Mouse (Mus musculus): ENCODE measurements around the gene Susd6. TPM values are rescaled to one million over a fixed set of nuclear protein-coding genes. Genes with fewer than 3 reads are reported as not detected.

The Susd6 gene
- total and polyA plus RNA-seq, 3 experiments, result 29.6 to 135 (median 66.6) TPM

- Histone ChIP-seq H3K4me1 (ENCODE audit: insufficient read depth, low read depth, low read length) (peaks cover 64% of the 10 kb centered on the region), H3K4me3 (ENCODE audit: low read depth, low read length) (no peak overlapping the region), H3K36me3 (replicated peaks) (peaks cover 72% of the 10 kb centered on the region), H3K9me3 (replicated peaks) (no peaks in the 10 kb centered on the region), H3K27me3 (ENCODE audit: insufficient read depth, low read length) (no peaks in the 10 kb centered on the region)
- no peak for ATAC-seq (ENCODE audit: extremely low read depth, insufficient number of reproducible peaks, low FRiP score, poor library complexity, severe bottlenecking)
- no peak for DNase-seq (ENCODE audit: low spot score)
- TF ChIP-seq POLR2AphosphoS5 (IDR thresholded peaks at IDR 0.05; ENCODE audit: insufficient replicate concordance, low read depth, low read length) (no peak), CTCF (IDR thresholded peaks at IDR 0.05; ENCODE audit: low read depth, low read length) (no peak), GATA1 (IDR thresholded peaks at IDR 0.05; ENCODE audit: borderline replicate concordance, low read length) (no peak), TAL1 (conservative IDR thresholded peaks at IDR 0.05; ENCODE audit: low read depth, low read length) (no peak), GATA2 (IDR thresholded peaks at IDR 0.05; ENCODE audit: borderline replicate concordance, low read depth, low read length) (no peak)
Measured at GRCm38 (mm10) chr12:80828951-80829350, 38.6 kb downstream of the Susd6 start.

- peaks cover 66% of the 10 kb centered on the region for H3K4me1 ChIP-seq (ENCODE audit: insufficient read depth, low read depth, low read length)
Measured at GRCm38 (mm10) chr12:80830211-80830610, 39.9 kb downstream of the Susd6 start.

GRCm38 (mm10) chr12:80830820-80831219 lies 40.5 kb downstream of the Susd6 start:
- DNase-seq (ENCODE audit: low spot score), result no peak
- TF ChIP-seq POLR2AphosphoS5 (IDR thresholded peaks at IDR 0.05; ENCODE audit: insufficient replicate concordance, low read depth, low read length) (no peak), GATA2 (IDR thresholded peaks at IDR 0.05; ENCODE audit: borderline replicate concordance, low read depth, low read length) (no peak), CTCF (IDR thresholded peaks at IDR 0.05; ENCODE audit: low read depth, low read length) (no peak), TAL1 (conservative IDR thresholded peaks at IDR 0.05; ENCODE audit: low read depth, low read length) (0 out of 2 replicates have a peak, but pooled peaks have one; percentile 10), GATA1 (IDR thresholded peaks at IDR 0.05; ENCODE audit: borderline replicate concordance, low read length) (no peak)
- peaks cover 76% of the 10 kb centered on the region for H3K36me3 ChIP-seq (replicated peaks)
- H3K9me3 ChIP-seq (replicated peaks), result no peaks in the 10 kb centered on the region
- H3K4me1 ChIP-seq (ENCODE audit: insufficient read depth, low read depth, low read length), result peaks cover 68% of the 10 kb centered on the region
- H3K27me3 ChIP-seq (ENCODE audit: insufficient read depth, low read length), result no peaks in the 10 kb centered on the region
- no peak for ATAC-seq (ENCODE audit: extremely low read depth, insufficient number of reproducible peaks, low FRiP score, poor library complexity, severe bottlenecking)
- no peak overlapping the region for H3K4me3 ChIP-seq (ENCODE audit: low read depth, low read length)

More at GRCm38 (mm10) chr12:80830211-80830610, 39.9 kb downstream of the Susd6 start:
- Histone ChIP-seq H3K36me3 (replicated peaks) (peaks cover 77% of the 10 kb centered on the region), H3K9me3 (replicated peaks) (no peaks in the 10 kb centered on the region), H3K4me3 (ENCODE audit: low read depth, low read length) (no peak overlapping the region), H3K27me3 (ENCODE audit: insufficient read depth, low read length) (no peaks in the 10 kb centered on the region)
- no peak for DNase-seq (ENCODE audit: low spot score)
- TF ChIP-seq GATA1 (IDR thresholded peaks at IDR 0.05; ENCODE audit: borderline replicate concordance, low read length), result no peak
- TF ChIP-seq POLR2AphosphoS5 (IDR thresholded peaks at IDR 0.05; ENCODE audit: insufficient replicate concordance, low read depth, low read length), result no peak
- TF ChIP-seq GATA2 (IDR thresholded peaks at IDR 0.05; ENCODE audit: borderline replicate concordance, low read depth, low read length), result no peak
- TF ChIP-seq TAL1 (conservative IDR thresholded peaks at IDR 0.05; ENCODE audit: low read depth, low read length), result no peak
- no peak for ATAC-seq (ENCODE audit: extremely low read depth, insufficient number of reproducible peaks, low FRiP score, poor library complexity, severe bottlenecking)

GRCm38 (mm10) chr12:80832313-80832712 lies 42.0 kb downstream of the Susd6 start:
- Histone ChIP-seq H3K36me3 (replicated peaks) (peaks cover 70% of the 10 kb centered on the region), H3K4me3 (ENCODE audit: low read depth, low read length) (no peak overlapping the region), H3K27me3 (ENCODE audit: insufficient read depth, low read length) (no peaks in the 10 kb centered on the region), H3K9me3 (replicated peaks) (no peaks in the 10 kb centered on the region), H3K4me1 (ENCODE audit: insufficient read depth, low read depth, low read length) (peaks cover 61% of the 10 kb centered on the region)
- DNase-seq (ENCODE audit: low spot score) (no peak), ATAC-seq (ENCODE audit: extremely low read depth, insufficient number of reproducible peaks, low FRiP score, poor library complexity, severe bottlenecking) (no peak)
- TF ChIP-seq TAL1 (conservative IDR thresholded peaks at IDR 0.05; ENCODE audit: low read depth, low read length) (no peak), GATA2 (IDR thresholded peaks at IDR 0.05; ENCODE audit: borderline replicate concordance, low read depth, low read length) (no peak), CTCF (IDR thresholded peaks at IDR 0.05; ENCODE audit: low read depth, low read length) (no peak), GATA1 (IDR thresholded peaks at IDR 0.05; ENCODE audit: borderline replicate concordance, low read length) (no peak), POLR2AphosphoS5 (IDR thresholded peaks at IDR 0.05; ENCODE audit: insufficient replicate concordance, low read depth, low read length) (no peak)

- DNase-seq (ENCODE audit: low spot score) (no peak), ATAC-seq (ENCODE audit: extremely low read depth, insufficient number of reproducible peaks, low FRiP score, poor library complexity, severe bottlenecking) (no peak)
- H3K27me3 ChIP-seq (ENCODE audit: insufficient read depth, low read length), result no peaks in the 10 kb centered on the region
- TF ChIP-seq TAL1 (conservative IDR thresholded peaks at IDR 0.05; ENCODE audit: low read depth, low read length), result no peak
- H3K9me3 ChIP-seq (replicated peaks), result no peaks in the 10 kb centered on the region
- H3K4me1 ChIP-seq (ENCODE audit: insufficient read depth, low read depth, low read length), result peaks cover 66% of the 10 kb centered on the region
- H3K4me3 ChIP-seq (ENCODE audit: low read depth, low read length), result no peak overlapping the region
- peaks cover 65% of the 10 kb centered on the region for H3K36me3 ChIP-seq (replicated peaks)
Measured at GRCm38 (mm10) chr12:80833541-80833940, 43.2 kb downstream of the Susd6 start.

- peaks cover 68% of the 10 kb centered on the region for H3K4me1 ChIP-seq (ENCODE audit: insufficient read depth, low read depth, low read length)
- no peak for ATAC-seq (ENCODE audit: extremely low read depth, insufficient number of reproducible peaks, low FRiP score, poor library complexity, severe bottlenecking)
Measured at GRCm38 (mm10) chr12:80834156-80834900, 44.0 kb downstream of the Susd6 start.

More at GRCm38 (mm10) chr12:80834156-80834900, 44.0 kb downstream of the Susd6 start:
- H3K4me3 ChIP-seq (ENCODE audit: low read depth, low read length), result no peak overlapping the region
- no peaks in the 10 kb centered on the region for H3K27me3 ChIP-seq (ENCODE audit: insufficient read depth, low read length)
- no peak for TF ChIP-seq POLR2AphosphoS5 (IDR thresholded peaks at IDR 0.05; ENCODE audit: insufficient replicate concordance, low read depth, low read length)
- no peak for TF ChIP-seq GATA2 (IDR thresholded peaks at IDR 0.05; ENCODE audit: borderline replicate concordance, low read depth, low read length)
- no peak for TF ChIP-seq TAL1 (conservative IDR thresholded peaks at IDR 0.05; ENCODE audit: low read depth, low read length)
- no peak for TF ChIP-seq GATA1 (IDR thresholded peaks at IDR 0.05; ENCODE audit: borderline replicate concordance, low read length)
- TF ChIP-seq CTCF (IDR thresholded peaks at IDR 0.05; ENCODE audit: low read depth, low read length), result no peak
- DNase-seq (ENCODE audit: low spot score), result no peak
- H3K36me3 ChIP-seq (replicated peaks), result peaks cover 64% of the 10 kb centered on the region
- H3K9me3 ChIP-seq (replicated peaks), result no peaks in the 10 kb centered on the region

Data from G1E (cell line).